Mouse (Mus musculus) adrenal gland, adult (tissue): Measurements from ENCODE around the gene Ephb1.

Experiments
- DNase-seq, 2 experiments: peaks; one replicate each; pipeline ENCODE4 v3.0.0; 2022 to 2023; ENCODE audit warnings: low spot score in 1 of 2; ENCODE audit not compliant: inconsistent age in 2 of 2

The Ephb1 gene

DNA sequence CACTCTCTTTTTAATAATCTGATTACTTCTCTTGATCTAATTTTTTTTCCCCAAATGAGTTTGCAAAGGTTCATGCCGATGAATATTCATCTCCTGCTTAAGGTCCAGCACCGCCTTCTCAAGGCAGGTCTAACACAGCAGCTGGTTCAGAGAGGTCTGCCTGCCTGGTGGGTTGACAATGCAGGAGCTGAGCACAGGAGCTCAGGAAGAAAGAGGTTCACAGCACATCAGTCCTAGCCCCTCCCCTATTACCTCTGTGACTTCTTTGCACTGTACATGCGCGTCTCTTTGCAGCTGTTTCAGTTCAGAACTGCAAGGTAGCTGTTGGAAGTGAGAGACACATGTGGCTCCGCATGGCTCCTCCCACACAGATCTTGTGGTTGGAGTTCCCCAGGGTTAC lies 281.1 kb downstream of the Ephb1 start:
- DNase-seq, result no peak

DNA sequence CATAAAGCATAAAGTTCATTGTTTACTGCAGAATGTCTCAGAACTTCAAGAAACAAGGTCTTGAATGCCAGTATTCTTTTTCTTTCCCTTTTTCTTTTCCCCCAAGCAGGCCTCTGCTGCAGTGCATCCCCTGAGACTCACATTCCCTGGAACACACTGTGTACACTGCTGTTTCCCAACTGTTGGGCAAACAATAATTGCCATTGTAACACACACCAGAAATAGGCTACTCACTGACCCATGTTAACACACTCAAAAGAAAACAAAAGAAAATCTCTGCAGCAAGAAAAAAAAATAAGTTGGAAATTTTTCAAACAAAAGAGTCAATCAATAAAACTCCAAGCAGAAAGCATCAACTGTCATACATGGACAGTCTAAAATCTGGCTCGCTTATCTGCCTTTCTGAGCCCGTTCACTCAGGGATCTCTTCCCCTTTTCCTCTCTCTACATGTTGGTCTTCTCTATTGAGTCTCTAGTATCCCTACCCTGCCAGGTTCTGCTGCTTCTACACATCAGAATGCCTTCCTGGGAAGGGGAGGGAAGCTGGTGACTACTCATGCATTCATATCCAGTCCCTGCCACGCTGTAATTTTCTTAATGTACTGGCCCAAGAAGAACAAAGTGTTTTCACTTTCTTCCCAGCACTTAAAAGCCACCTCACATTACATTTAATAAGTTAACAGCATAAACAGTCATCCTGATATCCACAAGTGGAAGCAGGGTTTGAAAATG lies 285.2 kb downstream of the Ephb1 start:
- DNase-seq, result no peak

DNA sequence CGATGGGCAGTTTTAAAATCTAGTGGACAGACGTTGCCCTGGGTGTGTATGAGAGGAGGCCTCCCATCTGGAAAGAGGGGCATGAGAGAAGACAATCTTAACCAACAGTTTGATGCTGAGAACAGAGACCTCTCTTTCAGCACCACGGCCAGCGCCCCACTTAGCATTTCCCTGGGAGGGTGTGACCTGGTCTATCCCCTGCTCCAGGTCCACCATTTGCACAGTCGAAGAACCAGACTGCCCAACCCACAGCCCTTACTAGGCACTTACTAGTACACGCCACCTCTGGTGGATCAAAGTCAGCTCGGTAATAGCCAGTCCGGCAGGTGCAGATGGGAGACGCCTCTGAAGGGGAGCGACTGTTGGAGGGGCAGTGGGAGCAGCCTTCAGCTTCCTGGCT lies 287.9 kb downstream of the Ephb1 start:
- peak in 1 of 2 experiments; percentile 28 for DNase-seq

DNA sequence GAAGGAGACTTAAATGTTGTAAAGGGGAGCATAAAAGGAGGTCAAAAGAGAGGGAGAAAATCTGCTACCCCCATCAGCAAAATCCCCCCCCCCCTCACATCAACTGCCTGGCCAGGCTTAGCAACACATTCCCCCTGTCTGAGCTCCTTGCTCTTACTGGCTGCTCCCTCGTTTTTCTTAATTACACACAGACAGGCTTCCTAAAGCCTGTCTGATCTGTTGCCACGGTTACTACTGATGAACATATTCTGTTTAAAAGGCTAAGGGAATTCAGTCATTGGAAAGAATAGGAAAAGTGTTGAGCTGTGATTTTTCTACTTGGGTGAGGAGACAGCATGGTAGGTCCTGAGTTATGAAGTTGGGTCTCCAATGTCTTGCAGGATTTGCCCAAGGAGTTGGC lies 308.6 kb downstream of the Ephb1 start:
- no peak for DNase-seq

DNA sequence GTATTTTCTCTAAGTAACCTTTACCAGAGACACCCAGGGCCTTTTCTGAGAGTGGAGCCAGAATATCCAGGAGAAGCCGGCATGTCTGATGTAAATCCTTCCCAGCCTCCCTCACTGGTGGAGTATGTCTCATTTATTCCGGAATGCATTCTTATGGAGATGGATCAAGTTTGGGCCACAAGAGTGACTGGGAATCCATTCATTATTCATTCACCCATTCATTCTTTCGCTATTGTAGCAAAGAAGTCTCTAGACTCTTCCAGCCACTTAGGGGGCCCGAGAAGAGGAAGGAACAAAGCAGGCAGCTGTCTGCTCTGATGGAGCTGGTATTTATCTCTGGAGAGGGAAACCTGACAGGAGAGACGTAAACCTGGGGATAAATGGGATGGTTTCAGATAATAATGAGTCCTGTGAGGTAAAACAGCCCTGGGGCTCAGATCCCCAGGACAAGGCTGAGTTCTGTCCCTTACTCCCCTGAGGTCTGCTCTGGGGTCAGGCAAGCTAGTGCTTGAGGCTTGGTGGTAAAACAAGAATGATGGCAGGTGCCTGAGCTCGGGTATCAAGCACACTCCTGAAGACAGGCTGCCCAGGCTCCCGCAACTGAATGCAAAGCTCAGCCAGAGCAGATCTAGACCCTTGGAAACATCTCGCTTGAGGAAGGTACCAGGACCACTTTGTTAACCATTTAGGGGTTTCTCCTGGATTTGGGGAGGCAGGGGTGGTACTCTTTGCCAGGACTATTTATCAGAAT lies 309.2 kb downstream of the Ephb1 start:
- DNase-seq, result no peak

DNA sequence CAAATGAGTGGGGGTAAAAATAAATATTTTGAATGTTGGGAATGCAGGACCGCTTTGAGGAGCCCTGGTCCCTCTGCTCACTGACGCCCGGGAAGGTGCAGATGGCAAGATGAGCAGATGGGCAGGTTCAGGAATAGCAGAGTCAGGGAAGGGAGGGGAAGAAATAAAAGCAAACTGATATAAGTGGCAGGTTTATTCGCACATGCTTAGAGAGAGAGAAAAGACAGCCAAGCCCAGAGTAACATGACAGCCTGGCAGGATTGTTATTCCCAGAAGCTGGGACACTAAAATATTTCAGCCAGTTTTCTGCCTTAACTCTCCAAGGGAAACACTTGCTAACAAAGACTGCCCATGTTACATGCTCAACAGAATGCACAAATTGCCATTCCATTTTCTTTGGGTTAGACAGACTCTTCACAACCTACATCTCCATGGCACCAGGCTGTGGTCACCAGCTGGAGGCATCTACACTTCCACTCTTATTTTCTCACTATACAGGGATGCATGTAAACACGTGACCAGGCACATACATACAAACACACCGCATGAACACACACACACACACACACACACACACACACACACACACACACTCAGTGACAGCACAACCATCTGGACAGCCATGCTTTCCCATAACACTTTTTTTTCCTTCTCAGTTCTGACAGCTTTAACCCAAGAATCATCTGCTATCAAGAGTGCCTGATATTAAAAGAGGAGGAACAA lies 315.3 kb downstream of the Ephb1 start:
- no peak for DNase-seq

DNA sequence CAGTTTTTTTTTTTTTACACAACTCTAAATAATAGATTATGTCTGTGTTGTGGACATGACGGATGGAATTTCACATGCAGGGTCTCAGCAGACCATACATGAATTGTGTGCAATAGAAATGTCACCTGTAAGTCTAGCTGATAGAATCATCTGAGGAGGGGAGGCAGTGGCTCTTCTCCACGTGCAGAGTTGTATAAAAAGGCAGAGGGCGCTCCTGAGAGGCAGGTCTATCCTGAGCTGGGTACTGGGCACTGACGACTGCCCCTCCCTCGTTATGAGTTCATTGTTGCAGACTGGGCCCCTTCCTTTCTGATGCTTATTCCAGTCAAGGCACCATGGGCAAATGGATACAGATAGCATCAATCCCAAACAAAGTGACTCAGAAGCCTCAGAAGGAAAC lies 318.4 kb downstream of the Ephb1 start:
- no peak for DNase-seq

DNA sequence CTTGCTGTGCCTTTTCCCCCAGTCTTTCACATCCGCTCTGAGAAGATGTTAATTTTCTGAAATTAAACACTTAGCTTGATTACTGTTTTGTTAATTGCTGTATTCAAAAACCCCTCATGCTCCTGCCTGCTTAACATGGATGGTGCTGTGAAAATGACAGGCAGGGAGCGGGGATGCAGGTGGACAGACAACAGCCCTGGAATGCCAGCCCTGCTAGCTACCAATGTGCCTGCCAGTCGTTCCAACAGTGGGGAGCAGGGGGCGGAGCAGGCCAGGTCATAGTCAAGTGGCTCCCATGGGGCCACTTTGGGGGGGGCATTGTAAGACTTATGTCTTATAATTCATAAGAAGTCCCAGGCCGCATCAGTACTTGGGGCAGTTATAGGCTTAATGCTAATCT lies 321.3 kb downstream of the Ephb1 start:
- no peak for DNase-seq

DNA sequence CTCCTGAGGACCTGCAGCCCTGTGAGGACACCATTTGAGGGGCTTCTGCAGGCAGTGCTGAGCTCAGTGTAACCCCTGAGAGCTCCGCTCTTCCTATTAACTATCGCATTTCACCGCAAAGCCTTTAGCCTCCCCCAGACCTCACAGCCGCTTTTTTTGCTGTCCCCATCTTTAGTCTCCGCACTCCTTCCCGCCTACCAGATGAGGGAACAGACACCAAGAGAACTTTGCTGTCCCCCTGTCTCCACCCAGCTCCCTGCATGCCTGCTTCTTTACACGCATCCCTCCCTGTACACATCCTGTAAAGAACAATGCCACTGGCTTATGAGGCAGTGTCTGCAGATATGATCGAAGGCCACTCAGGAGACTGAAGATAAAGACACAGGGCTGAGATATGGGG lies 322.1 kb downstream of the Ephb1 start:
- DNase-seq, result no peak

DNA sequence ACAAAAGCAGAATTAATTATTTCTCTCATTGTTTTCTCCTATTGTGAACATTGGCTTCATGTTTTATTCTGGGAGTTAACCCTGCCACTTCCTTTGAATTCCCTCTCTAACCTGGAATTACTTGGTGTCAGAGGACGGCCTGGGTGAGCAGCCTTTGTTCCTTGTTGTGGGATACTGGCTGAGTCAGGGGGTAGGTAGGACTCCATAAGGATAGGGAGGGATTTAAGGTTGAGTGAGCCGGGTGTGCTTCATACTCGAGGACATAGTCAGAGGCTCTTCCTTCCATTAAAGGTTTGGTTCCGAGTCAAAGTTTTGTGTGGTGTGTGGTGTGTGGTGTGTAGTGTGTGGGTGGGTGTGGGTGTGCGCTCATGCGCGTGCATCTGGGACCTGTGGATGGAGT lies 324.8 kb downstream of the Ephb1 start:
- DNase-seq, result no peak

DNA sequence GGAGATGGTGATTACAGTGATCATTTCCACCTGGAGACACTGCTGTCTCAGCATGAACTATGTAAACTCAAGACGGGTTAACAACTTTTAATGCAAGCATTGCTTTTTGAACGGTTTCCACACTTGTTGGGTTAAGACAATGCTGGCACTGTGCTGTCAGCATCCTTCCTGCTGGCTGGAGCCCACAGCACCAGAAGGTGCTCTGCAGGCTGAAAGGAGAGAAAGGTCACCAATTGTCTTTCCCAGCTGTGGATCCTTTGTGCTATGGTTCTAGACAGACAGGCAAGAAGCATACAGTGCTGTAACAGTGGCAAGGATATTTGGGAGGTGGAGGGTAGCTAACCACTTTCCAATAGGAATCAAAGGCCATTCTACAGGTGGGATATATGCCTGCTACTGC lies 328.4 kb downstream of the Ephb1 start:
- no peak for DNase-seq

DNA sequence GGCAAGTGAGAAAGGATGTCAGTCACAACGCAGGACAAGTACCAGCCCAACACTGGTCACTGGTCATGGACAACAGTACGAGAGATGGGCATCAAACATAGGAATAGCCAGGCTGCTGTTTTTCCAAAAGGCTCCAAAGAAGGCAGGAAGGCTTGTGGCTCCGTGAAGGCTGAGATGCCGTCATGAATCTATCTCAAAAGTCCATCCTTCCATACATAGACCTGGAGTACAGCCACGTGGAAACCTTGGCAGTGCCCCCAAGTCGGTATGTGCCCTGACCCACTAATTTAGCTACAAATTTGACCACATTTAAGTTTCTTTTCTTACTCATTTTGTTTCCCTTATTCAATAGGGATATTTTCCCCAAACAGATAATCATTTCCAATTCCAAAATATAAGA lies 329.4 kb downstream of the Ephb1 start:
- DNase-seq, result no peak

DNA sequence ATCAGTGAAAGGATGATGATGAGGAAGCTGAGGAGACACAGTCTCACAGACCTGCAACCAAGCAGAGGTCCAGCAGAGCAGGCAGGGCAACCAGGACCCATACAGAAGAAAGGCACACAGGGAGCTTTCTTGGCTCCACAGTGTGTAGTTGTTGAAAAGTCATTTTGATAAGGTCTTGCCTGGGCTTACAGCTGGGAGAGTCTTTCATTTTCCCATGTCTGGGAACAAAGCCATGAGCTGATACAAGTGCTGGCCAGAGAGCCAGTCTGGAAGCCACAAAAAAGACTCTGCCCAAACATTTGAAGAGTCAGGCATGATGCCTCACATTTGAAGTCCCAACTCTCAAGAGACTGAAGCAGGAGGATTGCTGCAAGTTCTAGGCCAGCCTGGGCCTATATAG lies 339.0 kb downstream of the Ephb1 start:
- no peak for DNase-seq

DNA sequence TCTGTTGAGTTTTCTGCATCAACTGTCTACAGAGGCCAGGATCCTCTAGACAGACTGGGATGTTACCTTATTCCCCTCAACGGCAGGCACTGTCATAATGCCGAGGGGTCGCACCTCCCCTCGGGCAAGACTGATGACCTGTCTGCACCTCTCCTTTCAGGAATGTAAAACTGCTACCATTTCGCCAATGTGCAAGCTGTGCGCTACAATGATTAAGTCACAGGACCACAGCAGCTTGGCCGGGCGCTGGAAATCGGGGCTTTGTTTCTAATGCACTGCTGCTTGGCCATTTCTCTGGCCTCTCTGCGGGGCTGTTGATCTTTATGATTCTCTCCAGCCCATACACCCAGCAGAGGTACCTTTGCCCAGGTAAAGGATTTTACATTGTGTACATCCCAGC lies 346.8 kb downstream of the Ephb1 start:
- DNase-seq, result no peak

DNA sequence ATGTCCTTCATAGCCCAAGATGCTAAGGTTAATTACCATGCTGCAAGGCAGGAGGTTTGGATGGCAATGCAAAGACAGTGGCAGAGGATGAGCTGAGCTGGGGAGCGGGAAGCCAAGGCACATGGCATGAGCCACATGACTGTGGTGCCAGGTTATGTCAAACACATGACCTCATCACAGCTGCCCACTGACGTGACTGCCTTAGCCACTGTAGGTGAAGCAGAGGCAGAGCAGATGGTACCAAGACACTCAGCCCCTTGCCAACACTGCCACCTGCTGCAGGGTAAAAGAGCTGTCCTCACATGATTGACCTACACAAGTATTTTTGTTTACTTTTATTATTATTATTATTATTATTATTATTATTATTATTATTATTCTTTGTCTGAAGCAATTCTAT lies 348.0 kb downstream of the Ephb1 start:
- DNase-seq, result peak; percentile 21 to 65

DNA sequence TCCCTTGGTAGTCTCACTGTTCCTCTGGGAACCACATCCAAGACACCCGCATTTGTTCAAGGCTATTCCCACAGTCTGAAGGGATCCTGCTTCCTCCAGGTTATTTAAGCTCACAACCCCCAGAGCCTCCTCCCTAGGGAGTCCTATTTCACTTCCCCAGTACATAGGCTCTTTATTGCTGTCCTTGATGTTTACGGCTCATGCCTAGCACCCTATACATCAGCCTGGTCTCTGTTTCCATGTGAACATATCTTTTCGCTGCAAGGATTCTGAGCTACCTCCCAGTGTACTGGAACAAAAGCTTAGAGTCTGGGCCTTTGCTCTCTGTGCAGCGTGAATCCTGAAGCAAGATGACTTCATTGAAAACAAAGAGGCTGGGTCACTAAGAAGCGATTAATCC lies 351.6 kb downstream of the Ephb1 start:
- DNase-seq, result no peak

DNA sequence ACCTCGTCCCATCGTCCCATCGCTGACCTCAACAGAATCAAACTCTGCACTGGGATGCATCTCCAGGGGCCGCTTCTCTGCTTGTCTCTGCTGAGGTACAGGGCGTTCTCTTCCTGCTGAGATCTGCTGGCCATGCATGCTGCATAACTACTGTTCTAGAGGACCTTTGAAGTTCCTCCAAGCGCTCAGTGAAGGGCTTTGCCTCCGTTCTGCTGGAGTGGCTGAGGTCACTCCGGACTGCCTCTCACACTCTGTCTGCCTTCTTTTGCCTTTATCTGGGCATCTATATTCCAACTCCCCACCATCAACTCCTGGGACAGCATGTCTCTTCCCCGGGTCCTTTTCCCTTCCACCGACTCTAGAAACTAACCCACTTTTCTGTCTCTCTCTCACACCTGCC lies 352.3 kb downstream of the Ephb1 start:
- no peak for DNase-seq

DNA sequence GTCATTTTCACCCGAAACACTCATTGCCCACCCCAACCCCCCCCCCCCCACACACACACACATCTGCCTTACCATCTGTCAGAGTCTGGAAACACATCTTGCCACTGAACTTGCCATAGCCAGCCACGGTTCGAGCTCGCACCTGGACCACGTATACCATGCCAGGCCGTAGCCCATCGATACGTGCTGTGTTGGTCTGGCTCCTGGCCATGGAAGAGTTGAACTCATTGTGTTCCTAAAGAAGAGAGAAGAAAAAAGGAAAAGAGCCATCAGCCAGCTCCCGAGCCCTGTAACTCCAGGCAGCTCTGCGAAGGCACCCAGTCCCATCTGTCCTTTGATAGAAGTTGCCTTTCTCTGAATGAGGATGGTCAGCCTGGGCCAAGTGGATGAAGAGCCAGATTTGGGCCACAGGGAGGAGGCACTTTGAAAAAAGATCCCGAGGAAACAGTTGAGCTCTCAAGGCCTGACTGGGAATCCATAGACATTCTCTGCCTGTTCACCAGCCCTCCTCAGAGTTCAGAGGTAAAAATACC lies 352.8 kb downstream of the Ephb1 start:
- no peak for DNase-seq

DNA sequence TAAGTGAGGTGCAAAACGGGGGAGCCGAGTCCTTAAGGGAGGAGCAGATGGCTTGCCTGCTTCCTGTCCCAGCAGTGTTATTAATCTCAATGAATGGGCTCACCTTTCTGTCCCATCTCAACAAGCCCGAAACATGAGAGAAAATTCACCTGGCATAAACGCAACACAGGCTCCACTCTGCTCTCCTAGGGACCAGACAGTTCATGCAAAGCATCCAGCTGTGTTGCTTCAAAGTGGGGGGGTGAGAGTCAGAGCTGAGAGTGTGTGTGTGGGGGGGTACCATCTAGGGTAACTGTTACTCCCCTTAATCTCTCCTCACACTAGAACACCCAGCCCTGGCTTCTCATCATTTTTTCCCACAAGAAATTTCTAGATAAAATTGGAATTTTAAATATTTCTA lies 354.8 kb downstream of the Ephb1 start:
- no peak for DNase-seq

DNA sequence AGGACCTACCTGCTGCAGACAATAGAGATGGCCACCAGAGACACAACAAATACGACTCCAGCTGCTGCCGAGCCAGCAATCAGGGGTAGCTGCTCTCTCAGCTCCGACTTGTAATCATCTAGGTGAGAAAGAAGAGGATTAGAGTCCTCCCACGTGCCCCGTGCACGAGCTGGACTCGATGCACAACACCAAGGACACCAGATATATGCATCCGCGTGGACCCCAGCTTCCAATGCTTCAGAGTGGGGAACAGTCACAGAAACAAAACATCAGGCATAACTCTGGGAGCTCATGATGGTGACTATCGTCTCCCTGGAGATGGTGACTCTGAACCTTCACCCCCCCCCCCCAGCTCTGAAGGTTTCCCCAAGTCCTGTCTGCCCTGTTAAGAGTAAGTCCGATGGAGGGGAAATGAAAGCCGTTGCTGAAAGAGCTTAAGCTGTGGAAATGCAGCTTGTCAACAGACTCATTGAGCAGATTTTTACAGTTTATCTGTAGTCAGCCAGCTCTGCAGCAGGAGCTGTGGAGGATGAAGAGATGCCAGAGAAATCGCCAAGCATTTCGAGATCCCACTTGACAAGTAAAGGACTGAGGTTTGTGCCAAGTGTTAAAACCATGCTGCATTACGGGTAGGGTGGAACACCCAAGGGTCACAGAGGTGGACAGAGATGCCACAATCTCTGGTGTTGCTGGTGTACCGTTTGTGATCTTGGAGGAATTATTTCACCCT lies 357.6 kb downstream of the Ephb1 start:
- no peak for DNase-seq

DNA sequence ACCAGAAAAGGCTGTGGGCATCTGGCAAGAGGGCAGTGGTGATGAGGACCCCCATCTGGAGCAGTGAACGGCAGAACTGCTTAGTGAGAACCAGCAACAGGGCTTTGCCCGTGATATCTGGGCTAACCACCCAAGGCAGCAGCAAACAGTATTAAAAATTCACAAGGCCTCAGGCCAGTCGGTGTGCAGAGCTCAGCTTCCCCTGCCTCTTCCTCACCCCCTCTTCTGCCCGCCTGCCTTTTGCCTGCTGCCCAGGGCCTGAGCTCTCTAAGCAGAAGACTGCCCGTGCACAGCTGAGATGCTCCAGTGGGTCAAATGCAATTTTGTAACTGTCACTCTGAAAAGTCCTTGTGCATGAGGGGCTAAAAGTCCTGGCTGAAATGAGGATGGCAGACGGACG lies 358.3 kb downstream of the Ephb1 start:
- no peak for DNase-seq
